Mouse (Mus musculus) ES-E14 (cell line): ENCODE measurements at regions not wholly inside any gene's neighbourhood (a gene's known extent, or its start where the extent isn't known, plus 50 kb on each side); places are given as distances from the start of the nearest gene placed in this dataset.
"Not testable (repeated sequence)": the region's sequence is repeated elsewhere in the genome, so short reads cannot be mapped to it uniquely, and the experiment has no call there.

ENCODE experiments used
- DNase-seq: peaks from one replicate; pipeline ENCODE4 v3.0.0-alpha.2; 2013; ENCODE audit warnings: low read depth, low spot score
- H3K27ac ChIP-seq: 2 replicates; pipeline ENCODE4 v1.5.1; 2012; ENCODE audit warnings: low read depth, mild to moderate bottlenecking, low read length, moderate library complexity, mixed read lengths; ENCODE audit not compliant: poor library complexity, insufficient read depth, severe bottlenecking
- H3K36me3 ChIP-seq: 2 replicates; pipeline ENCODE4 v1.6.1; 2012; ENCODE audit warnings: mild to moderate bottlenecking, low read length, moderate library complexity, mixed read lengths; ENCODE audit not compliant: control insufficient read depth, poor library complexity, insufficient read depth, severe bottlenecking
- H3K4me1 ChIP-seq, 2 experiments: fragments of 150-350 bp in 1 of 2; sonication (generic) in 1 of 2; 2 replicates each; pipeline ENCODE4 v1.6.1; 2012; ENCODE audit warnings: low read length in 2 of 2, mild to moderate bottlenecking in 1 of 2, mixed read lengths in 1 of 2; ENCODE audit not compliant: control insufficient read depth in 2 of 2, insufficient read depth in 2 of 2, poor library complexity in 1 of 2
- H3K4me3 ChIP-seq, 2 experiments: fragments of 150-350 bp in 1 of 2; sonication (generic) in 1 of 2; 2 replicates each; pipeline ENCODE4 v1.5.1; 2012; ENCODE audit warnings: low read length in 2 of 2, low read depth in 1 of 2, mild to moderate bottlenecking in 1 of 2, mixed read lengths in 1 of 2; ENCODE audit not compliant: insufficient read depth in 1 of 2, poor library complexity in 1 of 2, severe bottlenecking in 1 of 2
- H3K9ac ChIP-seq: 2 replicates; pipeline ENCODE4 v1.6.1; 2012; ENCODE audit warnings: low read depth, mild to moderate bottlenecking, low read length, mixed read lengths; ENCODE audit not compliant: poor library complexity, insufficient read depth, severe bottlenecking
- H3K9me3 ChIP-seq: fragments of 150-350 bp; sonication (generic); 2 replicates; pipeline ENCODE4 v1.6.1; 2012; ENCODE audit warnings: low read depth, mild to moderate bottlenecking, low read length; ENCODE audit not compliant: control insufficient read depth, insufficient read depth
- CHD2 ChIP-seq: IDR thresholded peaks from 2 replicates; pipeline ENCODE4 v1.6.1; 2014; ENCODE audit warnings: mild to moderate bottlenecking, low read depth, low read length, inconsistent platforms
- HCFC1 ChIP-seq: IDR thresholded peaks from 2 replicates; pipeline ENCODE4 v1.6.1; 2012; ENCODE audit warnings: low read length, inconsistent platforms, borderline replicate concordance; ENCODE audit not compliant: insufficient read depth
- MAFK ChIP-seq: IDR thresholded peaks from 2 replicates; pipeline ENCODE4 v1.6.1; 2014; ENCODE audit warnings: mild to moderate bottlenecking, low read depth, low read length, inconsistent platforms; ENCODE audit not compliant: insufficient read depth
- ZC3H11A ChIP-seq: IDR thresholded peaks from 2 replicates; pipeline ENCODE4 v1.6.1; 2012; ENCODE audit warnings: low read depth, mild to moderate bottlenecking, inconsistent platforms, low read length, borderline replicate concordance
- ZNF384 ChIP-seq: IDR thresholded peaks from 2 replicates; pipeline ENCODE4 v1.6.1; 2012; ENCODE audit warnings: low read depth, low read length, inconsistent platforms
- in situ Hi-C, 2 experiments: fragments of 600-800 bp; cut with MboI; formaldehyde crosslinking; loops; one replicate each; pipeline ENCODE4 v1.15.1; 2025; ENCODE audit warnings: low sequenced_read_pairs in 2 of 2, inconsistent platforms in 1 of 2; ENCODE audit not compliant: unreplicated experiment in 2 of 2

GRCm38 (mm10) chr4:8041776-8042175 lies 197.1 kb downstream of the Car8 start:
- Histone ChIP-seq H3K27ac (no peak overlapping the region), H3K9me3 (peaks cover 1% of the 10 kb centered on the region; the same call in 1 of the 2 replicates), H3K4me1 (no peaks in the 10 kb centered on the region), H3K9ac (no peak overlapping the region), H3K36me3 (no peaks in the 10 kb centered on the region), H3K4me3 (no peak overlapping the region)
- TF ChIP-seq HCFC1: no peak
- TF ChIP-seq ZNF384: no peak
- no peak for TF ChIP-seq MAFK
- TF ChIP-seq ZC3H11A: no peak
- TF ChIP-seq CHD2: no peak
- peak; percentile 36 for DNase-seq
- in situ Hi-C loops: no loop called here

GRCm38 (mm10) chr4:8037863-8038262 lies 201.0 kb downstream of the Car8 start:
- TF ChIP-seq MAFK: peak; percentile 67; the same call in 1 of the 2 replicates
- no peak for TF ChIP-seq HCFC1
- no peak for TF ChIP-seq CHD2
- no peak for TF ChIP-seq ZNF384
- TF ChIP-seq ZC3H11A: no peak
- Histone ChIP-seq H3K9me3 (no peaks in the 10 kb centered on the region), H3K9ac (no peak overlapping the region), H3K4me1 (no peaks in the 10 kb centered on the region), H3K36me3 (no peaks in the 10 kb centered on the region), H3K27ac (no peak overlapping the region), H3K4me3 (no peak overlapping the region)
- in situ Hi-C loops: no loop called here
- no peak for DNase-seq

- DNase-seq, H3K4me3 ChIP-seq, in situ Hi-C loops, H3K4me1 ChIP-seq, H3K36me3 ChIP-seq, H3K9me3 ChIP-seq, H3K27ac ChIP-seq, H3K9ac ChIP-seq: not testable (repeated sequence)
Measured at GRCm38 (mm10) chr4:8033402-8033801, 205.4 kb downstream of the Car8 start.

GRCm38 (mm10) chr4:8005155-8005554 lies 233.7 kb downstream of the Car8 start:
- TF ChIP-seq CHD2 (no peak), ZNF384 (no peak), ZC3H11A (peak; percentile 57; the same call in 1 of the 2 replicates), HCFC1 (no peak)
- peak; percentile 24 for DNase-seq
- no peak overlapping the region for H3K27ac ChIP-seq

GRCm38 (mm10) chr4:7997575-7997953 lies 241.3 kb downstream of the Car8 start:
- no peaks in the 10 kb centered on the region for H3K9me3 ChIP-seq
- H3K4me3 ChIP-seq: no peak overlapping the region
- H3K4me1 ChIP-seq: no peaks in the 10 kb centered on the region
- no peak overlapping the region for H3K9ac ChIP-seq
- TF ChIP-seq MAFK (no peak), ZC3H11A (no peak), CHD2 (no peak), HCFC1 (no peak), ZNF384 (no peak)
- H3K36me3 ChIP-seq: no peaks in the 10 kb centered on the region
- in situ Hi-C loops: loop anchor here (25.0 kb wide), 1 partner anchor 365 kb away; no protein-coding TSS in a partner anchor
- H3K27ac ChIP-seq: no peak overlapping the region
- no peak for DNase-seq

More at GRCm38 (mm10) chr4:8005155-8005554, 233.7 kb downstream of the Car8 start:
- in situ Hi-C loops: no loop called here
- H3K9me3 ChIP-seq: no peaks in the 10 kb centered on the region
- no peak overlapping the region for H3K9ac ChIP-seq
- no peaks in the 10 kb centered on the region for H3K36me3 ChIP-seq
- no peaks in the 10 kb centered on the region for H3K4me1 ChIP-seq
- H3K4me3 ChIP-seq: no peak overlapping the region
